Comparison of ENCODE assay signal across 8 mouse cellular contexts in genomic region chr7:16931968-16932627, GRCm38 (mm10). TPM values are rescaled to one million over a fixed set of nuclear protein-coding genes. Genes with fewer than 3 reads are reported as not detected.
DNase-seq lines count a peak whose midpoint lies in the region; ATAC-seq and TF ChIP-seq lines count a peak whose summit lies in the region.

No protein-coding gene starts in this region.

- no peaks in the 10 kb centered on the region for H3K9me3 ChIP-seq in hindbrain, postnatal 0 days (ENCODE audit: low read length)

- peaks cover 6% of the 10 kb centered on the region; the same call in 1 of the 2 replicates for H3K4me1 ChIP-seq in hindbrain, postnatal 0 days (ENCODE audit: insufficient read depth, low read length)

- H3K4me2 ChIP-seq in hindbrain, postnatal 0 days (ENCODE audit: low read depth, low read length): no peak overlapping the region

- ATAC-seq in hindbrain, postnatal 0 days: peak; percentile 74
- ATAC-seq in megakaryocyte-erythroid progenitor cell, adult 5-6 weeks (replicated peaks; ENCODE audit: low FRiP score, low TSS enrichment, poor library complexity, severe bottlenecking): peak; percentile 77

- DNase-seq in left cerebral cortex, adult 11 months (ENCODE audit: low spot score): peak; percentile 83
- no peak for DNase-seq in left cerebral cortex, adult 8-10 months (ENCODE audit: low spot score in 2 of 2)
- peak; percentile 94 to 96 for DNase-seq in cerebellum, postnatal 14 days
- peak; percentile 85 for DNase-seq in gastrocnemius, adult 18-20 months (ENCODE audit: low spot score)
- peak; percentile 94 for DNase-seq in hindbrain, postnatal 0 days (ENCODE audit: low spot score)
- peak; percentile 87 to 89 for DNase-seq in left cerebral cortex, adult 2 months (ENCODE audit: extremely low spot score in 1 of 2, low spot score in 2 of 2)
- peak; percentile 74 for DNase-seq in skeletal muscle tissue, adult 2 months (ENCODE audit: low read depth, low spot score)

- H3K27ac ChIP-seq in hindbrain, postnatal 0 days: peak overlapping the region; percentile 46; the same call in 1 of the 2 replicates
- peak overlapping the region; percentile 67 for H3K27ac ChIP-seq in left cerebral cortex, adult 2 months

- H3K9ac ChIP-seq in hindbrain, postnatal 0 days (replicated peaks; ENCODE audit: low read length): no peak overlapping the region

- intact Hi-C loops in left cerebral cortex, adult 2 months (cut with DNase I): loop anchor here (1.0 to 2.0 kb wide), 3 partner anchors 18 to 135 kb away; no protein-coding TSS in a partner anchor

- no peak overlapping the region for H3K4me3 ChIP-seq in hindbrain, postnatal 0 days (ENCODE audit: low read length)
- H3K4me3 ChIP-seq in left cerebral cortex, adult 2 months: no peak overlapping the region

- no peaks in the 10 kb centered on the region for H3K27me3 ChIP-seq in hindbrain, postnatal 0 days (ENCODE audit: insufficient read depth, low read length)

- TF ChIP-seq CTCF in hindbrain, postnatal 0 days (IDR thresholded peaks at IDR 0.05; ENCODE audit: low read depth): peak; percentile 94
- peak; percentile 87 for TF ChIP-seq CTCF in left cerebral cortex, adult 2 months (IDR thresholded peaks at IDR 0.05)

- WGBS in hindbrain, postnatal 0 days: 14% methylated on average over 14 of the region's 14 CpGs

- H3K36me3 ChIP-seq in hindbrain, postnatal 0 days (ENCODE audit: insufficient read depth, low read length): no peaks in the 10 kb centered on the region

RNA-seq across cellular contexts. Expression of gene Calm3, which starts 8.2 kb away (rescaled TPM):
- 1,000 to 10,000 TPM; 1,595 to 1,874 (median 1,737) TPM for total RNA-seq in left cerebral cortex, adult 8-10 months (2022)
- total RNA-seq in gastrocnemius, adult 18-20 months (2021): 100 to 1,000 TPM; 334 to 349 TPM
- total RNA-seq in hindbrain, postnatal 0 days (2014; rRNA removed): 1,865 and 2,018 TPM in 2 replicates
- 435 and 441 TPM in 2 replicates for polyA plus RNA-seq in hindbrain, postnatal 0 days (2015; fragmentation: Nextera tagmentation; extraction: Ambion mirVana)
- total RNA-seq in left cerebral cortex, adult 2 months (2021): 1,000 to 10,000 TPM; 1,732 to 1,834 TPM
- 291 and 377 TPM in 2 replicates for total RNA-seq in megakaryocyte-erythroid progenitor cell, adult 5-6 weeks (2014; fragmentation: Nextera tagmentation)
- total RNA-seq in megakaryocyte-erythroid progenitor cell, adult 5-6 weeks (2017): 512 and 515 TPM in 2 replicates

RNA-seq across cellular contexts. Expression of gene Pnmal2, which starts 12.4 kb away (rescaled TPM):
- total RNA-seq in left cerebral cortex, adult 8-10 months (2022): 100 to 1,000 TPM; 270 to 304 (median 294) TPM
- total RNA-seq in gastrocnemius, adult 18-20 months (2021): under 1 TPM; 0.50 to 0.64 TPM
- total RNA-seq in hindbrain, postnatal 0 days (2014; rRNA removed): 106 and 118 TPM in 2 replicates
- 138 and 139 TPM in 2 replicates for polyA plus RNA-seq in hindbrain, postnatal 0 days (2015; fragmentation: Nextera tagmentation; extraction: Ambion mirVana)
- 100 to 1,000 TPM; 304 to 311 TPM for total RNA-seq in left cerebral cortex, adult 2 months (2021)
- not detected in 2 replicates for total RNA-seq in megakaryocyte-erythroid progenitor cell, adult 5-6 weeks (2014; fragmentation: Nextera tagmentation)
- not detected in 2 replicates for total RNA-seq in megakaryocyte-erythroid progenitor cell, adult 5-6 weeks (2017)

RNA-seq across cellular contexts. Expression of gene Ptgir, which starts 25.8 kb away (rescaled TPM):
- total RNA-seq in left cerebral cortex, adult 8-10 months (2022): under 1 TPM in 3 of 4 experiments, not detected in 1; 0.11 to 0.16 (median 0.13) TPM
- 1 to 10 TPM in 1 of 2 experiments, under 1 TPM in 1; 0.39 to 2.2 TPM for total RNA-seq in gastrocnemius, adult 18-20 months (2021)
- 0.18 and 0.21 TPM in 2 replicates for total RNA-seq in hindbrain, postnatal 0 days (2014; rRNA removed)
- 0.05 TPM in 2 replicates for polyA plus RNA-seq in hindbrain, postnatal 0 days (2015; fragmentation: Nextera tagmentation; extraction: Ambion mirVana)
- under 1 TPM; 0.11 to 0.21 TPM for total RNA-seq in left cerebral cortex, adult 2 months (2021)
- not detected in 2 replicates for total RNA-seq in megakaryocyte-erythroid progenitor cell, adult 5-6 weeks (2014; fragmentation: Nextera tagmentation)
- not detected in 2 replicates for total RNA-seq in megakaryocyte-erythroid progenitor cell, adult 5-6 weeks (2017)

RNA-seq across cellular contexts. Expression of gene Pnmal1, which starts 27.4 kb away (rescaled TPM):
- total RNA-seq in left cerebral cortex, adult 8-10 months (2022): 100 to 1,000 TPM; 101 to 107 (median 104) TPM
- total RNA-seq in gastrocnemius, adult 18-20 months (2021): not detected
- 22.7 and 24.3 TPM in 2 replicates for total RNA-seq in hindbrain, postnatal 0 days (2014; rRNA removed)
- 40.9 and 41.2 TPM in 2 replicates for polyA plus RNA-seq in hindbrain, postnatal 0 days (2015; fragmentation: Nextera tagmentation; extraction: Ambion mirVana)
- 100 to 1,000 TPM; 106 to 118 TPM for total RNA-seq in left cerebral cortex, adult 2 months (2021)
- total RNA-seq in megakaryocyte-erythroid progenitor cell, adult 5-6 weeks (2014; fragmentation: Nextera tagmentation): not detected in 2 replicates
- not detected in 2 replicates for total RNA-seq in megakaryocyte-erythroid progenitor cell, adult 5-6 weeks (2017)

RNA-seq across cellular contexts. Expression of gene Gng8, which starts 40.5 kb away (rescaled TPM):
- total RNA-seq in left cerebral cortex, adult 8-10 months (2022): 1 to 10 TPM; 2.1 to 3.5 (median 3.5) TPM
- total RNA-seq in gastrocnemius, adult 18-20 months (2021): under 1 TPM; 0.37 to 0.71 TPM
- 4.1 TPM in 1 of 2 replicates, not detected in the other for total RNA-seq in hindbrain, postnatal 0 days (2014; rRNA removed)
- 0.62 and 4.7 TPM in 2 replicates for polyA plus RNA-seq in hindbrain, postnatal 0 days (2015; fragmentation: Nextera tagmentation; extraction: Ambion mirVana)
- total RNA-seq in left cerebral cortex, adult 2 months (2021): 1 to 10 TPM; 1.8 to 2.7 TPM
- not detected in 2 replicates for total RNA-seq in megakaryocyte-erythroid progenitor cell, adult 5-6 weeks (2014; fragmentation: Nextera tagmentation)
- 2.6 TPM in 1 of 2 replicates, not detected in the other for total RNA-seq in megakaryocyte-erythroid progenitor cell, adult 5-6 weeks (2017)

Comparison
In these comparisons a context has a peak if more than half of its experiments do, and no peak if none do; other contexts are left out.
1. DNase-seq: peak in left cerebral cortex, adult 11 months (single experiment), cerebellum, postnatal 14 days (2 of 2), gastrocnemius, adult 18-20 months (single experiment), hindbrain, postnatal 0 days (single experiment), left cerebral cortex, adult 2 months (2 of 2) and skeletal muscle tissue, adult 2 months (single experiment); none in left cerebral cortex, adult 8-10 months (0 of 2).
2. RNA of gene Pnmal2, which starts 12.4 kb away (total RNA-seq): 304 to 311 TPM in left cerebral cortex, adult 2 months, 270 to 304 TPM in left cerebral cortex, adult 8-10 months and 106 to 118 TPM in hindbrain, postnatal 0 days; 0.50 to 0.64 TPM in gastrocnemius, adult 18-20 months and not detected in megakaryocyte-erythroid progenitor cell, adult 5-6 weeks; every median in the first group is over 10 times any median in the second.